In genomic region chr12:35681864-35682449, GRCm38 (mm10) we compare ENCODE assay signal across 24 mouse cellular contexts.
DNase-seq lines count a peak whose midpoint lies in the region; ATAC-seq and TF ChIP-seq lines count a peak whose summit lies in the region.
"Had no signal": no experiment of that assay in that cellular context is flagged by ENCODE, and none has a peak within 500 bp of the region (broad histone marks: within the 10 kb centered on the region; RNA-seq: fewer than 3 reads in every experiment).

No protein-coding gene starts in this region.

- peak; percentile 51 for DNase-seq in liver, adult 2 months (ENCODE audit: extremely low read depth, low read depth, low spot score)
- peak; percentile 32 for DNase-seq in CD4-positive helper T cell, adult 2 months (ENCODE audit: low read depth, low spot score)
- DNase-seq in induced T-regulatory cell, adult 2 months (ENCODE audit: low read depth): peak; percentile 16
- no peak for DNase-seq in layer of hippocampus, adult 9-11 months
- no peak for DNase-seq in heart, adult 2 months
- DNase-seq in layer of hippocampus, postnatal 14 days (ENCODE audit: low spot score in 2 of 2): no peak
- DNase-seq: adrenal gland, adult 8-10 months; adrenal gland, postnatal 25 days; cerebellum, adult 11-12 months; cerebellum, adult 8-10 months; cerebellum, postnatal 10 days; cerebellum, postnatal 36 days; forebrain, postnatal 0 days; gastrocnemius, adult 2 months; gastrocnemius, postnatal 14 days; kidney, adult 18-20 months had no signal

- no peaks in the 10 kb centered on the region for H3K36me3 ChIP-seq in liver, adult 2 months (ENCODE audit: control insufficient read depth, insufficient read depth, low read length)
- H3K36me3 ChIP-seq in liver, embryonic 12.5 days: no peaks in the 10 kb centered on the region
- H3K36me3 ChIP-seq in heart, adult 2 months (ENCODE audit: control insufficient read depth, insufficient read depth, low read length): no peaks in the 10 kb centered on the region
- H3K36me3 ChIP-seq: embryonic facial prominence, embryonic 12.5 days; hindbrain, embryonic 12.5 days; hindbrain, embryonic 15.5 days had no signal

- H3K27ac ChIP-seq in liver, adult 2 months (replicated peaks; ENCODE audit: insufficient read depth, low read depth, low read length): no peak overlapping the region; the same call in 1 of the 2 replicates
- H3K27ac ChIP-seq in liver, embryonic 12.5 days: no peak overlapping the region
- no peak overlapping the region for H3K27ac ChIP-seq in heart, adult 2 months
- H3K27ac ChIP-seq: embryonic facial prominence, embryonic 12.5 days; gastrocnemius, adult 2 months; hindbrain, embryonic 12.5 days; hindbrain, embryonic 15.5 days had no signal

- peaks cover 5% of the 10 kb centered on the region; the same call in 1 of the 2 replicates for H3K4me1 ChIP-seq in liver, adult 2 months (ENCODE audit: control insufficient read depth, insufficient read depth, low read length)
- no peaks in the 10 kb centered on the region for H3K4me1 ChIP-seq in liver, embryonic 12.5 days
- H3K4me1 ChIP-seq in heart, adult 2 months (ENCODE audit: control insufficient read depth, insufficient read depth, low read length): no peaks in the 10 kb centered on the region
- H3K4me1 ChIP-seq: embryonic facial prominence, embryonic 12.5 days; hindbrain, embryonic 12.5 days; hindbrain, embryonic 15.5 days had no signal

- TF ChIP-seq CTCF in liver, adult 2 months (IDR thresholded peaks at IDR 0.05; ENCODE audit: low read depth, low read length): no peak
- no peak for TF ChIP-seq CTCF in heart, adult 2 months (IDR thresholded peaks at IDR 0.05)

- no peak for TF ChIP-seq EP300 in heart, adult 2 months (IDR thresholded peaks at IDR 0.05; ENCODE audit: insufficient read depth, low read depth, low read length)

- TF ChIP-seq POLR2A in liver, adult 2 months (IDR thresholded peaks at IDR 0.05; ENCODE audit: extremely low read depth, insufficient read depth, low read length): no peak
- no peak for TF ChIP-seq POLR2A in heart, adult 2 months (IDR thresholded peaks at IDR 0.05; ENCODE audit: insufficient read depth, low read depth, low read length)

- no peak overlapping the region for H3K4me3 ChIP-seq in liver, adult 2 months (ENCODE audit: insufficient read depth, low read depth, low read length)
- H3K4me3 ChIP-seq in liver, embryonic 12.5 days: no peak overlapping the region
- no peak overlapping the region for H3K4me3 ChIP-seq in heart, adult 2 months
- H3K4me3 ChIP-seq: embryonic facial prominence, embryonic 12.5 days; gastrocnemius, adult 2 months; hindbrain, embryonic 12.5 days; hindbrain, embryonic 15.5 days had no signal

- H3K27me3 ChIP-seq in liver, adult 2 months (ENCODE audit: control insufficient read depth, insufficient read depth, low read length): no peaks in the 10 kb centered on the region
- no peaks in the 10 kb centered on the region for H3K27me3 ChIP-seq in liver, embryonic 12.5 days (replicated peaks)
- H3K27me3 ChIP-seq in heart, adult 2 months (ENCODE audit: control insufficient read depth, insufficient read depth, low read length): no peaks in the 10 kb centered on the region
- H3K27me3 ChIP-seq: embryonic facial prominence, embryonic 12.5 days; hindbrain, embryonic 12.5 days; hindbrain, embryonic 15.5 days had no signal

- intact Hi-C loops in heart, adult 2 months (cut with DNase I): no loop called here

- no peaks in the 10 kb centered on the region for H3K9me3 ChIP-seq in liver, embryonic 12.5 days (replicated peaks)
- H3K9me3 ChIP-seq: embryonic facial prominence, embryonic 12.5 days; hindbrain, embryonic 12.5 days; hindbrain, embryonic 15.5 days had no signal

- ATAC-seq in liver, embryonic 12.5 days: no peak
- peak; percentile 30 for ATAC-seq in activated CD4-positive, CD25-positive, alpha-beta regulatory T cell, adult 4 months
- ATAC-seq: forebrain, embryonic 14.5 days; forebrain, postnatal 0 days; intestine, embryonic 16.5 days had no signal

- H3K4me2 ChIP-seq in liver, embryonic 12.5 days: no peak overlapping the region
- H3K4me2 ChIP-seq: embryonic facial prominence, embryonic 12.5 days; heart, embryonic 11.5 days; hindbrain, embryonic 12.5 days; hindbrain, embryonic 15.5 days had no signal

- no peaks in the 10 kb centered on the region for H3K79me2 ChIP-seq in liver, adult 2 months (ENCODE audit: control insufficient read depth, insufficient read depth, low read length)
- no peaks in the 10 kb centered on the region for H3K79me2 ChIP-seq in heart, adult 2 months (replicated peaks; ENCODE audit: control insufficient read depth, insufficient read depth, low read length)

- H3K9ac ChIP-seq in liver, adult 2 months (ENCODE audit: low read depth, low read length): no peak overlapping the region
- H3K9ac ChIP-seq in liver, embryonic 12.5 days: no peak overlapping the region
- H3K9ac ChIP-seq in heart, adult 2 months (ENCODE audit: low read depth, low read length): no peak overlapping the region
- H3K9ac ChIP-seq: embryonic facial prominence, embryonic 12.5 days; forebrain, postnatal 0 days; hindbrain, embryonic 12.5 days; hindbrain, embryonic 15.5 days had no signal

Comparison
In these comparisons a context has a peak if more than half of its experiments do, and no peak if none do; other contexts are left out.
1. DNase-seq: peak in liver, adult 2 months (single experiment), CD4-positive helper T cell, adult 2 months (single experiment) and induced T-regulatory cell, adult 2 months (single experiment); none in layer of hippocampus, adult 9-11 months (single experiment), heart, adult 2 months (0 of 2) and layer of hippocampus, postnatal 14 days (0 of 2).